Mouse (Mus musculus): ENCODE measurements around the gene Aak1. TPM values are rescaled to one million over a fixed set of nuclear protein-coding genes. Genes with fewer than 3 reads are reported as not detected.
"Not testable (repeated sequence)": the region's sequence is repeated elsewhere in the genome, so short reads cannot be mapped to it uniquely, and the experiment has no call there.

Gene Aak1
- polyA plus RNA-seq, 1 experiment from 2014 or later: 39.3 TPM

GRCm38 (mm10) chr6:87008887-87009286 is 159.6 kb downstream of the Aak1 start, which contains the start of gene Nfu1:
Nfu1 (plus strand) TSS chr6:87009236.
- Histone ChIP-seq H3K36me3 (peaks cover 7% of the 10 kb centered on the region; the same call in 1 of the 2 replicates), H3K4me3 (peak within 1 kb of the TSS; percentile 97), H3K9ac (replicated peaks) (peak within 1 kb of the TSS; percentile 99), H3K9me3 (no peaks in the 10 kb centered on the region), H3K4me2 (replicated peaks) (peak within 1 kb of the TSS; percentile 59), H3K27ac (replicated peaks) (peak within 1 kb of the TSS; percentile 89), H3K27me3 (no peaks in the 10 kb centered on the region), H3K4me1 (peaks cover 13% of the 10 kb centered on the region)
- no peak for ATAC-seq (replicated peaks)
- 76% methylated on average over 6 of the region's 6 CpGs for WGBS

DNA sequence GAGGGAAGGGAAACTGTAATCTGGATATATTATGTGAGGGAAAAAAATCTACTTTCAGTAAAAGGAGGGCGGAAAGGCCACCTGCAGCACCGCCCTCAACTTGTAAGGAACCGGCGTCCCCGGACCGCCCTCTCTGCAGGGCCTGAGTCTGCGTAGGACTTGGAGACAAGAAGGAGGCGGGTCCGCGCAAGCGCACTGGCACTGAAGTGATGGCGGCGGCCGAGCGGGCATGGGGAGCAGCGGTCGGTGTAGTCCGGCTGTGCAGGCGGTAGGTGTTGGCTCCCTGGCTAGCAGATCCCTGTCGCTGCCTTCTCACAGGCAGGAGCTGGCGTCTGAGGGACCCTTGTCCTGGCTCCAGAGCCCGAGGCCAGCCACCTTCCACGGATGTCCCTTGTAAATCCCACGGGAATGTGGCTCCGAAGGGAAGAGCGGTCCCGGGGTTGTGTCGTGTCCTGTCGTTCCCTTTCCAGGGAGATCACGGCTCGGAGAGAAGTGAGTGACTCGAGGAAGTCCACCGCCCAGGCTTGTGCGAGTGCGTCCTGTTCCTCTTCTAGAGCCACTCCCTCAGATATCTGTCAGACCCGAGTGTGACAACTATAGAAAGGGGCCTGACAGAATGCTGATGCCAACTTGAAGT is 160.5 kb downstream of the Aak1 start:
- ATAC-seq (replicated peaks): peak; percentile 99
- H3K27ac ChIP-seq (replicated peaks): peak overlapping the region; percentile 89
- H3K9ac ChIP-seq (replicated peaks): peak overlapping the region; percentile 99
- peak overlapping the region; percentile 97 for H3K4me3 ChIP-seq
- H3K9me3 ChIP-seq: no peaks in the 10 kb centered on the region
- peaks cover 12% of the 10 kb centered on the region; the same call in 1 of the 2 replicates for H3K36me3 ChIP-seq
- under 1% methylated on average over 36 of the region's 36 CpGs for WGBS
- H3K4me2 ChIP-seq (replicated peaks): peak overlapping the region; percentile 59
- H3K27me3 ChIP-seq: no peaks in the 10 kb centered on the region
- peaks cover 13% of the 10 kb centered on the region for H3K4me1 ChIP-seq

DNA sequence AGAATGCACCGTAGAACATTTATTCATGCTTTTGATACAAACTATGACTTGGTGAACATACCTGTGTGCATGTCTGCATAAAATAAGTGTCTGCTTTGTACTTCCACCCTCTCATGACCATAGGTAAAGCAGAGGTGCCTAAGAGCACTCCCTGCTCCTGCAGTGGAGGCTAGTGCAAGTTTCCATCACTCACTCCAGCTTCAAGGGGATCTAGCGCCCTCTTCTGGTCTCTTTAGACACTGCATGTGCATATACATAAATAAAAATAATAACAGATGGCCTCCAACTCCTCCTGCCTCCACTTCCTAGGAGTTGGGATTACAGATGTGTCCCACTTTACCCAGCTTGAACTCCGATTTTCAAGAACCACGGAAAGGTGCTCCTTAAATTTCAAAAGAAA is 167.6 kb downstream of the Aak1 start:
- WGBS: 64% methylated on average over 4 of the region's 4 CpGs
- H3K9ac ChIP-seq (replicated peaks): no peak overlapping the region
- H3K36me3 ChIP-seq: peaks cover 48% of the 10 kb centered on the region
- no peak overlapping the region for H3K27ac ChIP-seq (replicated peaks)
- H3K9me3 ChIP-seq: no peaks in the 10 kb centered on the region
- no peak overlapping the region for H3K4me3 ChIP-seq
- H3K27me3 ChIP-seq: no peaks in the 10 kb centered on the region
- ATAC-seq (replicated peaks): no peak
- no peak overlapping the region for H3K4me2 ChIP-seq (replicated peaks)
- no peaks in the 10 kb centered on the region for H3K4me1 ChIP-seq

DNA sequence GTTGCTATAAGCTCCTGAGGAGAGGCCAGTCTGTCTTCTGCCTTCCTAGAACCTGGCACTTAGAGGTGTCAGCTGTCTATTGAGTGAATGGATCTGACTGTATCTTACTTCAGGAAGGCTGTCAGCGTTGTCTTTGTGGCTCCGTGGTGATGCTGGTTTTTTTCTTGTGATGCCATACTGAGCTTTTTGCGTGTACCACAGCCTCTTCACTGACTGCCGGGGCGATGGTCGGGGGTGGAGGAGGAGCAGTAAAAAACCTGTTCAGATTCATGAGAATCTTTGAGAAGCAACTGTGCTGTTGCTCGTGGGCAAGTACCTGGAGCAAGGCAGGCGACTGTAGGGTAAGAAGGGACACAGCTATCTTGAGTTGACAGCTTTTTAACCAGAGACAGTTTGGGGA is 169.6 kb downstream of the Aak1 start:
- Histone ChIP-seq H3K4me1 (no peaks in the 10 kb centered on the region), H3K4me3 (no peak overlapping the region), H3K27ac (replicated peaks) (no peak overlapping the region), H3K4me2 (replicated peaks) (no peak overlapping the region), H3K36me3 (peaks cover 54% of the 10 kb centered on the region), H3K9me3 (no peaks in the 10 kb centered on the region), H3K27me3 (no peaks in the 10 kb centered on the region), H3K9ac (replicated peaks) (no peak overlapping the region)
- no peak for ATAC-seq (replicated peaks)
- WGBS: 91% methylated on average over 8 of the region's 8 CpGs

GRCm38 (mm10) chr6:87021791-87022190 is 172.5 kb downstream of the Aak1 start:
- Histone ChIP-seq H3K27ac (replicated peaks) (no peak overlapping the region), H3K4me1 (no peaks in the 10 kb centered on the region), H3K9ac (replicated peaks) (no peak overlapping the region), H3K27me3 (no peaks in the 10 kb centered on the region), H3K4me3 (no peak overlapping the region), H3K36me3 (peaks cover 63% of the 10 kb centered on the region), H3K4me2 (replicated peaks) (no peak overlapping the region), H3K9me3 (no peaks in the 10 kb centered on the region)
- WGBS: 98% methylated on average over 12 of the region's 12 CpGs
- ATAC-seq (replicated peaks): no peak

DNA sequence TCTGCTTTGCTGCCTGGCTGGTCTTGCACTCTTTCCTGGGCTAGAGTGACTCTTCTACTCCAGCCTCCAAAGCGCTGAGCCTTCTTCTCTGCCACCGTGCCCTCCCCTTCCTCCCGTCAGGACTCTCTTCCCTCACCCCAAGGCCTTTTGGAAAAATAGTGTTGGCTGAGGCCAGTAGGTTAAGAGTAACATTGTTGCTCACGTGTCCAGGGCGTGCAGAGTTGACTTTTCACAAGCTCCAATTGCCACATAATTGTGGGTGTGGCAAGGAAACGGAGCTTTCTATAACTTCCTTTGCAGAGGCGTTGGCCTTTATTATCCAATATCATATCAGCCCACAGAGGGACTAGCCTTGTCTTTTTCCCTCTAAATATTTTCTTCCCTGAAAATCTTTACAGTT is 177.7 kb downstream of the Aak1 start:
- Histone ChIP-seq H3K4me2 (replicated peaks) (no peak overlapping the region), H3K4me1 (no peaks in the 10 kb centered on the region), H3K9ac (replicated peaks) (no peak overlapping the region), H3K27ac (replicated peaks) (no peak overlapping the region), H3K27me3 (no peaks in the 10 kb centered on the region), H3K36me3 (peaks cover 40% of the 10 kb centered on the region), H3K9me3 (no peaks in the 10 kb centered on the region), H3K4me3 (no peak overlapping the region)
- no peak for ATAC-seq (replicated peaks)
- WGBS: 92% methylated on average over 7 of the region's 7 CpGs

GRCm38 (mm10) chr6:87028881-87029280 is 179.6 kb downstream of the Aak1 start:
- H3K9ac ChIP-seq (replicated peaks): no peak overlapping the region
- no peaks in the 10 kb centered on the region for H3K4me1 ChIP-seq
- H3K4me3 ChIP-seq: no peak overlapping the region
- H3K27ac ChIP-seq (replicated peaks): no peak overlapping the region
- H3K36me3 ChIP-seq: peaks cover 27% of the 10 kb centered on the region
- H3K27me3 ChIP-seq: no peaks in the 10 kb centered on the region
- no peak for ATAC-seq (replicated peaks)
- no peak overlapping the region for H3K4me2 ChIP-seq (replicated peaks)
- H3K9me3 ChIP-seq: no peaks in the 10 kb centered on the region

GRCm38 (mm10) chr6:87031310-87031709 is 182.0 kb downstream of the Aak1 start:
- H3K27me3 ChIP-seq; H3K4me1 ChIP-seq; H3K9me3 ChIP-seq; H3K27ac ChIP-seq (replicated peaks); H3K4me3 ChIP-seq; H3K4me2 ChIP-seq (replicated peaks); ATAC-seq (replicated peaks); H3K9ac ChIP-seq (replicated peaks): not testable (repeated sequence)
- WGBS: 84% methylated on average over 7 of the region's 7 CpGs
- peaks cover 11% of the 10 kb centered on the region for H3K36me3 ChIP-seq

DNA sequence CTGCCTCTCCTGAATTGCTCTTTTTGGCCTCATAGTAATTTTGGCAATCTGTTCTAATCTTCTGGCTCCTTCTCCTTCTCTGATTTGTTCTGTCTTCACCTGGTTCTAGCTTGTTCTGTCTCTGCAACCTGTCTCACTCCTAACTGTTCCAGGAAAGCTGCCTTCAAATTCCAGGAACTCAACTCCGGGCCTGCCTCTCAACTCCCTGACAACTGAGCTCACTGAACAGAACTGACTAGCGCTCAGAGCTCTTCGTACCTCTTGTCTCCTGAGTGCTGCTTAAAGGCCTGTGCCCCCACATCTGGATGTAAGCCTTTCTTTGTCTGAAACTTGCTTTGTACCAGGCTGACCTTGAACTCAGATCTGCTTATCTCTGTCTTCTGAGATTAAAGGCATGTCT is 183.1 kb downstream of the Aak1 start:
- Histone ChIP-seq H3K4me2 (replicated peaks) (no peak overlapping the region), H3K9me3 (no peaks in the 10 kb centered on the region), H3K27ac (replicated peaks) (no peak overlapping the region), H3K27me3 (no peaks in the 10 kb centered on the region), H3K9ac (replicated peaks) (no peak overlapping the region), H3K4me1 (no peaks in the 10 kb centered on the region), H3K36me3 (peaks cover 5% of the 10 kb centered on the region; the same call in 1 of the 2 replicates), H3K4me3 (no peak overlapping the region)
- WGBS: 91% methylated on average over 3 of the region's 3 CpGs
- no peak for ATAC-seq (replicated peaks)

DNA sequence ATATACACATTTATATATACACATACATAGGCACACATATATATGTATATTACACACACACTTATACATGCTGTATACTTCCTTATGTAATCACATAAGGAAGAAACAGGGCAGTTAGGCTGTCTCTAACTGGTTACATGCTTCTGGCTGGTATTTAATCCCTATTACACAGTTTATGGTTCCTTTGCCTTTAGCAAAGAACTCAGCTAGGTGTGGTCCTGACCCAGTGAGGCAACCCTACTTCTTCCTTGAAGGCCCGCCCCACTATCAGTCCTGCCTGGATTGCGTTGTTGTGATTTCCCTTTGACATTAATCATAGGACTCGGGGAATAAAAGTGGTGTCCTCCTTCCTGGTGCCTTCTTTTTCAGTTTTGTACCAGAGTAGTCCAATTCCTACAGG is 185.1 kb downstream of the Aak1 start:
- no peak for ATAC-seq (replicated peaks)
- Histone ChIP-seq H3K9ac (replicated peaks) (no peak overlapping the region), H3K4me2 (replicated peaks) (no peak overlapping the region), H3K27ac (replicated peaks) (no peak overlapping the region), H3K4me3 (no peak overlapping the region), H3K4me1 (no peaks in the 10 kb centered on the region), H3K27me3 (no peaks in the 10 kb centered on the region), H3K36me3 (0 out of 2 replicates have a peak, but pooled peaks cover 2% of the 10 kb centered on the region), H3K9me3 (no peaks in the 10 kb centered on the region)
- 97% methylated on average over 3 of the region's 3 CpGs for WGBS

GRCm38 (mm10) chr6:87037826-87038620 is 188.7 kb downstream of the Aak1 start:
- no peak overlapping the region for H3K4me2 ChIP-seq (replicated peaks)
- H3K9ac ChIP-seq (replicated peaks): no peak overlapping the region
- peaks cover 4% of the 10 kb centered on the region; the same call in 1 of the 2 replicates for H3K4me1 ChIP-seq
- WGBS: 87% methylated on average over 10 of the region's 10 CpGs
- H3K36me3 ChIP-seq: no peaks in the 10 kb centered on the region
- H3K27me3 ChIP-seq: no peaks in the 10 kb centered on the region
- ATAC-seq (replicated peaks): no peak
- no peak overlapping the region for H3K27ac ChIP-seq (replicated peaks)
- no peaks in the 10 kb centered on the region for H3K9me3 ChIP-seq
- no peak overlapping the region for H3K4me3 ChIP-seq

- Histone ChIP-seq H3K36me3 (no peaks in the 10 kb centered on the region), H3K9ac (replicated peaks) (no peak overlapping the region), H3K9me3 (no peaks in the 10 kb centered on the region), H3K4me3 (no peak overlapping the region), H3K27ac (replicated peaks) (no peak overlapping the region), H3K27me3 (no peaks in the 10 kb centered on the region), H3K4me1 (peaks cover 12% of the 10 kb centered on the region), H3K4me2 (replicated peaks) (no peak overlapping the region)
- WGBS: 84% methylated on average over 8 of the region's 8 CpGs
- no peak for ATAC-seq (replicated peaks)
These were observed 189.8 kb downstream of the Aak1 start for GRCm38 (mm10) chr6:87039161-87039560.
